Mouse (Mus musculus) CD8-positive naive resting alpha-beta T cell, adult 57 days (primary cell): Measurements from ENCODE around the gene Zfp955a. TPM values are rescaled to one million over a fixed set of nuclear protein-coding genes. Genes with fewer than 3 reads are reported as not detected.

Experiments
- total RNA-seq: library from RNA; stranded (reverse); gene quantifications from one replicate; pipeline ENCODE4 v1.2.4, GENCODE M21; 2023

Gene Zfp955a
- 7.8 TPM for total RNA-seq

DNA sequence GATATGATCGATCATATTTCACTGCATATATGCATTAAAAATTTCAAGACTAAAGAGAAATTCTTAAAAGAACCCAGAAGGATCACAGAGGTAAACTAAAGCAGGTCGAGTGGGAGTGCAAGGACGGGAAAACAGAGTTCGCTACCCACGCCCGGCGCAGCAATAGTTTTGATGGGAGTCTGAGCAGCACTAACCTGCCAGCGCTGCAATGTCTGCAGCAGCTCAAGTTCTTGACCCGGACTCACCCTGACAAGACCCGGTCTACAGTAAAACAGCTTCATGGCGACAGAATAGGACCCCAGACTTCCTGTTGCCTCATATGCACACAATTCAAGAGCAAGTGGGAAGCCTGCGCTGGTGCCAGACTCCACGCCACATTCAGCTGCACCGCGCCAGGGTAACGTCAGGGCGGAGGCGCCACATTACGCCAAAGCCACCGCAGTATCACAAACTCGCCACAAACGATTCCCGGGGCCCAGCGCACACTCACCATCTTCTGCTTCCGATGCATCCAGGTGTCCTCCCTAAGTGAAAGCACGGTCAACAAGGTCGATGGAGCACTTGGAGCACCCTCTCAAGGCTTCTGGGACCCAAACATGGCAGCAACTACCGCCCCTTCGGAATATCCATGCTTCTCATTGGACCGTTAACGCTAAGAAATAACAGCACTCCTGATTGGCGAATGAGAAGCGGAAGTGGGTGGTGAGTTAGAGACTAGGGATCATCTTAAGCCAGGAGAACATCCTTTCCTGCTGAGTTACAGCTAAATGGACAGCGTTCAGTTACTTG, at the start of gene Zfp955a:
Gene Zfp955a (minus strand): TSS at position 616 of the 789 bp plus-strand sequence.

DNA sequence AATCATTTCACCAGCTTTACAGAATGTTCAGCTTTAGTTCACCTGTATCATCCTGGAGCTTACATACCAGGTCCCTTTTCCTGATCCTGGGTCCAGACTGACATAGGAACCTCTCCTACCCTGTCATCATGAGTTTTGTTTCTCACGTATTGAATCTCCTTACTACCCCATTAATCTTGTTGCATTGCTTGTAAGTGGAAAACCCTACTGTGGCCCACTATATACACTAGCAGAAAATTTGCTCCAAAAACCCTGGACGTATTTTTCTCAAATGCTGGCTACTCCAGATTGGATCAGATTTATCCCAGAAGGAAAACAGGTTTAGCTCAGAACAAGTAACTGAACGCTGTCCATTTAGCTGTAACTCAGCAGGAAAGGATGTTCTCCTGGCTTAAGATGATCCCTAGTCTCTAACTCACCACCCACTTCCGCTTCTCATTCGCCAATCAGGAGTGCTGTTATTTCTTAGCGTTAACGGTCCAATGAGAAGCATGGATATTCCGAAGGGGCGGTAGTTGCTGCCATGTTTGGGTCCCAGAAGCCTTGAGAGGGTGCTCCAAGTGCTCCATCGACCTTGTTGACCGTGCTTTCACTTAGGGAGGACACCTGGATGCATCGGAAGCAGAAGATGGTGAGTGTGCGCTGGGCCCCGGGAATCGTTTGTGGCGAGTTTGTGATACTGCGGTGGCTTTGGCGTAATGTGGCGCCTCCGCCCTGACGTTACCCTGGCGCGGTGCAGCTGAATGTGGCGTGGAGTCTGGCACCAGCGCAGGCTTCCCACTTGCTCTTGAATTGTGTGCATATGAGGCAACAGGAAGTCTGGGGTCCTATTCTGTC, 34.3 kb upstream of the Zfp955a start, which contains the start of gene Zfp955b:
Gene Zfp955b (plus strand): TSS at position 506 of the 837 bp plus-strand sequence.

DNA sequence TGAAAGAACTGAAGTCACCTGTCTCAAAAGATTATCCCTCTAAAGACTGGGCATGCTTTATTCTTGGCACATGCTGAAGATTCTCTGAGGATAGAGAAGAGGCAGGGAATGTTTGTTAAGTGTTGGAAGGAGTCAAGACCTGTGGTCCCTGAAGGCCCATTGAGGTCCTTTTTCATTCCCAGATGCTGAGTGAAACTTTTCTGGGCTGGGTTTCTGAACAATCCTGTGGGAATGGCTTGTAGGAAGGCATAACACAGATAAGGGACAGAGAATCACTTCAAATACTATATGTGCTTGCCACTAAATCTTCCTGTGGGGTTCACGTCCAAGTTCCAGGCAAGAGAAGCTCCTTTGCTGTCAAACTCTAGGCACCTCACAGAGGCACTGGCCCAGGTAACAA, 9.4 kb upstream of the Zfp955a start, which contains the start of gene Olfr63:
Gene Olfr63 (plus strand): TSS at position 301 of the 400 bp plus-strand sequence.

DNA sequence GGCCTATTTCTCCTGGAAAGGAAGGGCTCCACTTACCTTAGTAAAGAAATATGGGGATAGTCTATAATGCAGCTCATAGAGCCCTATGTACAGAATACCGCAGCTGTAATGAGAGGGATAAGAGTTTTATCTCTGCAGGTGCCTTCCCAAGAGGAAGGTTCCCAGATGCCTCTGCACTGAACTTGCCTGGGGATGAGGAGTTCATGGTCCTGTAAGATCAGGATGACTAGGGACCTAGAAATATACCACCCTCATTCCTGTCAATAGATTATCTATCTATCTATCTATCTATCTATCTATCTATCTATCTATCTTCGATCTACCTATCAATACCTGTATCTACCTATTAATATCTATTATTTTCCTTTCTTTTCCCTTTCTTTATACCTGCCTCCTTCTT, 33.4 kb downstream of the Zfp955a start, which contains the start of gene Olfr1564:
Gene Olfr1564 (minus strand): TSS at position 101 of the 400 bp plus-strand sequence.

DNA sequence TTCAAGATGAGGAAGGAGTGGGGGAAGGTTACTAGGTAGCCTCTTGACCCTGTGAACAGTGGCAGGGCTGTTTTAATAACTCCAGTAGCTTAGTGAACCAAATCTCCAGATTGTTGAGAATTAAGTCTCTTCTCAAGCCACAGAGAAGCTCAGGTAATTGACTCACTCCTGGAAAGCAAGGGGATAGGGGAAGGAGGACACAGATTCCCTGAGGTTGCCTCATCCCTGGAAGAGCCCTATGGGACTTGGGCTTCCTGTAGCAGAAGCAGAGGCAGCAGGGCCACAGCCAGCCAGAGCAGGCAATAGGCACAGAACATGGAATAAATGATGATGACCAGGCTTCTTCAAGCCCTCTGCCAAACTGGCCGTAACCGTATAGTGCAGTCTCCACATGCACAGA, 63.9 kb downstream of the Zfp955a start, which contains the start of gene Olfr239:
Gene Olfr239 (plus strand): TSS at position 301 of the 400 bp plus-strand sequence.

Other genes with a start within 250 kb of the Zfp955a start
- gene Zfp763, start 221.7 kb downstream of the Zfp955a start, total RNA-seq = 8.9 TPM
- gene 4921501E09Rik, start 187.1 kb downstream of the Zfp955a start, total RNA-seq = not detected
- gene Zfp563, start 165.8 kb downstream of the Zfp955a start, total RNA-seq = 3.1 TPM
- gene Morc2b, start 115.5 kb downstream of the Zfp955a start, total RNA-seq = not detected
- gene Olfr55, start 86.7 kb downstream of the Zfp955a start, total RNA-seq = not detected
- not detected for gene Olfr239, start 63.8 kb downstream of the Zfp955a start, total RNA-seq
- gene Olfr1564, start 33.5 kb downstream of the Zfp955a start, total RNA-seq = not detected
- gene Olfr63, start 9.5 kb upstream of the Zfp955a start, total RNA-seq = 0.09 TPM
- 7.9 TPM for gene Zfp955b, start 34.4 kb upstream of the Zfp955a start, total RNA-seq
- 22.0 TPM for gene Zfp81, start 103.7 kb upstream of the Zfp955a start, total RNA-seq
- gene Zfp101, start 139.5 kb upstream of the Zfp955a start, total RNA-seq = 9.3 TPM
- not detected for gene Actl9, start 177.8 kb upstream of the Zfp955a start, total RNA-seq